Mouse (Mus musculus): ENCODE data around the gene Arl6ip4.

The Arl6ip4 gene

DNA sequence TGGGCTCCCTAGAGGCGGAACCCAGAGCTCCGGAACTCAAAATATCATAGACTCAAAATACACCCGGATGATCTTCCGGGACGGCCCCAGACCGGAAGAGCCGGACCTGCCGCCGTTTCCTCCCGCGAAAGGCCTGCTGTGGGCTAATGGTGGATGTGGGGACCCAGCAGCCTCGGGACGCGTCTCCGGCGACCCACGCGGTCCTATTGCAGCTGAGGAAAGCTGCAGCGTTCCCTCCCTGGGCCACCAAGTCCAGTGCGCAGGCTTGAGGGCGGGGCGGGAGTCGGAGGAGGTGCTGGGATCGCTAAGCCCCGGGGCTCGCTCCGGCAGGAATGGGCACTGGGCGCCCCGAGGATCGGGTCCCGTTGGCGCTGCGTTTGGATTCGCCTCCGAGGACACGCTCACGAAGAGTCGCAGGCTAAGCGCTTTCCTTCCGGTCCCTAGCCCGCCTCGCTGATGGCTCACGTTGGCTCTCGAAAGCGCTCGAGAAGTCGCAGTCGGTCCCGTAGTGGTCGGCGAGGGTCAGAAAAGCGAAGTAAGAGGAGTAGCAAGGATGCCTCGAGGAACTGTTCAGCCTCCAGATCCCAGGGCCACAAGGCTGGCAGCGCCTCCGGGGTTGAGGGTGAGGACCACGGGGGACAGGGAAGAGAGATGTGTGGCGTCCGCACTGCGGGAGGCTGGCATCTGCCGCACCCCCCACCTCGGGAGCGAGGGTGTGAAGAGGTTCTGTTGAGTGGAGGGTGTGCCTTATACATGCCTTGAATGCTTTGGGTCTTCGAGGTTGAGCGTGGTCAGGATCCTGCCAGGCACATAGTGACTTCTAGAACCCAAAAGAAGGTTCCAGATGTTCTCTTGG, at the start of gene Arl6ip4:
TSS of gene Arl6ip4 (plus strand) at position 100 of the 856 bp plus-strand sequence.
- DNase-seq (ENCODE audit: low spot score in 2 of 2), result peak; percentile 80 to 84

DNA sequence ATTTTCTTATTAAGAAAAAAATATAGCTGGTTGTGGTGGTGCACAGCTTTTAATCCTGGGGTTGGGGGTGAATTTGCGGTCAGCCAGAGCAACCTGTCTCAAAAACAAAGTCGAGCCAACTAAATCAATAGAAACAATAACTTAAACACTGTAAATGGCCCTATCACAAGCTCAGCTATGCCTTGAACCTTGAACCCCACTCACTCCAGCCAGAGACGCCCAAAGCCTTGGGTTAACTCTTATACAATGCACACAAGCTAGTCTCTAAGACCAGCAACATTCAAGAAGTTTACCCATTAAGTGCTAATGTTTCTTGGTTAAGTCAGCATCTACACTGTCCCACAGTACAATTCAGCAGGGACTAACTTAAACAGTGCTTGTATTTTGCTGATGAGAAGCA, 46.2 kb upstream of the Arl6ip4 start:
- no peak for DNase-seq (ENCODE audit: low spot score in 2 of 2)

DNA sequence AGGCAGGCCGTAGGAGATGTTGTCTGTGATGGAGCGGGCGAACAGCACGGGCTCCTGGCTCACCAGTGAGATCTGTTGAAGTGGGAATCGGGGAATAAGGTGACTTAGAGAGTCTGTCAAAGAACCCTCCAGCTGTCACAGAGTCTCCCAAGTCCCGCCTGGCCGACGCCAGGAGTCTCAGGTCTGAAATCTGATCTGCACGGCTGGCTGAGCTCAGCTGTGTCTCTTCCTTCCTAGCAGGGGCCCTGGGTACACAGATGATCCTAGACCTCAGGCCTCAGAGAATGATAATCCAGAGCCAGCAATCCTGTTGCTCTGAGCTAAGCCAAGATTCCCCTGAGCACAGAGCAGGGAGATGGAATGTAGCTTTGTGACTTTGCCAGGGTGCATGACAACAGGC, 42.2 kb upstream of the Arl6ip4 start:
- no peak for DNase-seq (ENCODE audit: low spot score in 2 of 2)

DNA sequence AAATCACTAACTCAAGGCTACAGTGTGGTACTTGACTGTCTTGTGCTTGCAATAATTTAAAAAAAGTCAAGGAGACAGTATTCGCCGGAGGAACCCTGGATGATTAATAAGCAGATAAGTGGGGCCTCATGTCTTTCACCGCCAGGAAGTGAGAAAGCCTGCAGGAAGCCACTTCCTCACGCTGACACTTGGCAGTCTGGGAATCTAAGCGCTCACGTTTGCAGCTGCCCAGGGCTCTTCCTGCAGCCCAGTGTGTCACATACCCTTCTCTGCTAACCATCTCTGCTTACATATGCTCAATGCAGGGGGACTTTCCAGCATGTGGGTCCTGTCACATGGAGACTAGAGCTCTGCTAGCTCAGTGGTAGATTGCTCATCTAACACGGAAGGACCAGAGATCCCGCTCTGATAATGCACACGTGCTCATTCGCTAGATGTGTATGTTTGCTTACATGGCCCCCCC, 41.0 kb upstream of the Arl6ip4 start:
- DNase-seq (ENCODE audit: low spot score in 2 of 2), result no peak

DNA sequence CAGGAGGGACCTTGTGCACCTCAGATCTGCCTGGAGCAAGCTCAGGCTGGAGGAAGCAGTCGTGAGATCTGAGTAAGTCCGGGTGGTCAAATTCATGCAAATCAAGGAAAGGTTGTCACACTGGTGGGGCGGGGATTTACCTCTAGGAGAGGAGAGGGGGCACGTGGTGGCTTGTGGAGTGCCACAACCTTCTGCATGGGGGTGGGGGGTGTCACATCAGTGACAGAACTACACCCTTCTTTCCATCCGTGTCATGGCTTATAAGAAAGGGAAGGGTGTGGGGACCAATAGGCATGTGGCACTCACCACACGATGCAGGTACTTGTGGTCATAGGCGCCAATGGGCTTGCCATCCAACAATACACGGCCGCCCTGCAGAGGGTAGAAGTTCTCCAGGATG, 40.2 kb upstream of the Arl6ip4 start:
- DNase-seq (ENCODE audit: low spot score in 2 of 2), result no peak

DNA sequence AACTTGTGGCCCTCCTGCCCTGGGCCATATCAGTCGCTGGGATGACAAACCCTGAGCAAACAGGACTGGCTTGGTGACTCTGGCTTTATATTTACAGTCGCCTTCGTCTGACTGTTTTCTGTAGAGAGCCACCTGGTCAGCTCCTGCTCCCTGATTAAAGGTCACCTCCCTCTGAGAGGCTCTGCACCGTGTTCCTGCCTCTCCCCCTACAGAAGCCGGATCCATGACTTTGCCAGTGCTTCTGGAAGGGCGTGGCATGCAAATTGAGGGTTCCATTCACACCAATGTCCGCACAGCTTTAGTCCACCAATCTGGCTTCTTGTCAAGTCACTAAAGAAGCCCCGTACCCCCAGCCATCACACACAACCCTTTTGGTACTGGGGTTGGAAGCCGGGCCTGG, 39.3 kb upstream of the Arl6ip4 start:
- DNase-seq (ENCODE audit: low spot score in 2 of 2), result no peak

DNA sequence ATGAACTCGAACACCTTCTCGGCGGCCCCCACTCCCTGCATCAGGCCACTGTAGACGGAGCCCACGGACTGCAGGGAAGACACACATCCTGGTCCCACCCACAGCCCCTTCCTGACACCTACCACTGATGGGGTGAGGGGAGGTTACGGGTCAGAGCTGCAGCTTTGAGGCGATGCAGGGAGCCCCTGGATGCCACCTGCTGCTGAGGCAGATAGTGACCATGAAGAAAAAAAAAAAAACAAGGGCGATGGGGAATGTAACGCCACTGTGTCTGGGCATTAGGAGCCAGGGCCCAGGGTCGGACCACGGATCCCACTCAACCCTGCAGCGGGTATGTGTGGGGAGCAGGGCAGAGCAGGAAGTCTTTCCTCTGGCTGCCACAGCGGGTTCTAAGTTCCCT, 38.6 kb upstream of the Arl6ip4 start:
- DNase-seq (ENCODE audit: low spot score in 2 of 2), result no peak

DNA sequence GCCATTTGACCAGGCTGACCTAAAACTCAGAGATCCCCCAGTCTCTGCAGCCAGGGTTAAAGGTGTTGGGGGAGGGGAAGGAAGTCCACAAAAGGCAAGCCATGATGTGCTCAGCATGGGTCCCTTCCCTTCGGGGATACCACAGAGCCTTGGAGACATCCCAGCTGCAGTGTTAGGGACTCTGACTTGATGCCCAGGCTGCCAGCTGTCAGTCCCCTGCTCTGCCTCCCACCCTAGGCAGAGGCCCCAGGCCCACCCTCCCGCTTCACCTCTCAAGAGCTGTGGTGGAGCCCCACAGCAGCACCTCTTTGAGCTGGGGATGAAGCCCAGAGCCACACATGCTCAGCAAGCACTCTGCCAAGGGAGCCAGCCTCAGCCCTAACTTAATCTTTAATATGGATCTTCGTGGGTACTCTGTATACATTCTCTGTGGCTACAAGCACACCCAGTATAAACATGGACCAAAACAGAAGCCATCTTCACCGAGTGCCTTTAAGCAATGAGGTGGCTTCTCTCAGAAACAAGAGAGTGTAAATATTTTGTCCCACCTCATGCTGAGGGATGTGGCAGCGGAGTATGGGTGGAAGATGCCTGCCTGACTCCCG, 37.9 kb upstream of the Arl6ip4 start:
- no peak for DNase-seq (ENCODE audit: low spot score in 2 of 2)

DNA sequence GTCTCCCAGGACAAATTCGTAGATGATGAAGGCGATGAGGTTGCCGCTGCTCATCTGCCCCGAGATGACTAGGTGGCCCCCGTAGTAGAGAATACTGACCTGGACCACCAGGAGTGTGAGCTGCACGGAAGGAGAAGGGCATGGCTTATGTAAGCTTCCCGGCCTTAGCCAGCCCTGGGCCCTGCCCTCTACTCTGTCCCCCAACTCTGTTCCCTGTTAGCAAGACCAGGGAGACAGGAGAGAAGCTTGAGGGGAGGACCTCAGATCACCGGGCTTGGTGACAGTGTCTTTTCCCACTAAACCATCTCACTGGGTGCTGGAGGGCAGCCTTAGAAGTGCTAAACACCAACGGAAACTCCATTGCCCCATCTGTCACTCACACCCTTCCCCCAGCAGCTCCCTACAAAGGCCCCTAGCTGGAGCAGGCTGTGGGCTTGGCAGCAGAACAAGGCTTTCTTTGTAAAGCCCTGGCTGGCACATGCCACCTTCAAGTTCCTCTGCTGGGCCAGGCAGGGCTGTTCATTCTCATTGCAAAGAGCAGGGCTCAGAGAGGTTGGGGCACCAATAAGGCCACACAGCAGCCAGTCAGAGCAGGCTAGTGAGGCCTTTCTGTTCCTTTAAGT, 37.0 kb upstream of the Arl6ip4 start:
- DNase-seq (ENCODE audit: low spot score in 2 of 2), result peak; percentile 65 to 75

DNA sequence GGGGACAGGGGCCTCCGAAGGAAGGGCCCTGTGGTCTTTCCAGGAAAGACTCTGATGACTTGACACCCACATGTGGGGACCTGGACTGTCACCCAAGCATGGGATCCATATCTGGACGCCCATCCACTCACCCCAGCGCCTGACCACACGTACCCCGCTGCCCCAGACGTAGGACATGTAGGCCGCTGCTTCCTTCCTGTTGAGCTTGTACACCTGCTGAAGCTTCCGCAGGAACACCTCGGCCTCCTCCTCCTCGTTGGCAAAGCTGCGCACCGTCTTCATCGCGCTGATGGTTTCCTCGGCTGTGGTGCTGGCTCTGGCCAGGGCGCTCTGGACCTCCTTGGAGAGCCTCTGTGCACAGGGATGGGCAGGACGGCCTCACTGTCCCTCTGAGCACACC, 36.0 kb upstream of the Arl6ip4 start:
- no peak for DNase-seq (ENCODE audit: low spot score in 2 of 2)

DNA sequence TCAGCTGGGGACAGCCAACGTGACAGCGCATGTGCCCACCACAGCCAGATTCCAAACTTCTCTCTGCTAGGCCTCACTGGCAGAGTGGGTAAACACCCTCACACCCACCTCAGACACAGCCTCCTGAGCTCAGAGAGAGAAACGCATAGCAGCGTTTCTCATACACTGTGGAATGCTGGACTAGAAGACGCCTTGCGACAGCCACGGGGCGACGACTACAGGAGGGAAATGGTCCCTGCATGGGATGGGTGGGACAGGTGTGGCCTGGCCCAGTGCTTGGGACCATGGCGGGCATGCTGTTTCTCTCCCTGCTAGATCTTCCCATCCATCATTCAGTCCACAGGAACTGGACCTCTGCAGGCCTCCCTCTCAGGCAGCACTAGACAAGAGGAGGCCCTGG, 33.4 kb upstream of the Arl6ip4 start:
- no peak for DNase-seq (ENCODE audit: low spot score in 2 of 2)

DNA sequence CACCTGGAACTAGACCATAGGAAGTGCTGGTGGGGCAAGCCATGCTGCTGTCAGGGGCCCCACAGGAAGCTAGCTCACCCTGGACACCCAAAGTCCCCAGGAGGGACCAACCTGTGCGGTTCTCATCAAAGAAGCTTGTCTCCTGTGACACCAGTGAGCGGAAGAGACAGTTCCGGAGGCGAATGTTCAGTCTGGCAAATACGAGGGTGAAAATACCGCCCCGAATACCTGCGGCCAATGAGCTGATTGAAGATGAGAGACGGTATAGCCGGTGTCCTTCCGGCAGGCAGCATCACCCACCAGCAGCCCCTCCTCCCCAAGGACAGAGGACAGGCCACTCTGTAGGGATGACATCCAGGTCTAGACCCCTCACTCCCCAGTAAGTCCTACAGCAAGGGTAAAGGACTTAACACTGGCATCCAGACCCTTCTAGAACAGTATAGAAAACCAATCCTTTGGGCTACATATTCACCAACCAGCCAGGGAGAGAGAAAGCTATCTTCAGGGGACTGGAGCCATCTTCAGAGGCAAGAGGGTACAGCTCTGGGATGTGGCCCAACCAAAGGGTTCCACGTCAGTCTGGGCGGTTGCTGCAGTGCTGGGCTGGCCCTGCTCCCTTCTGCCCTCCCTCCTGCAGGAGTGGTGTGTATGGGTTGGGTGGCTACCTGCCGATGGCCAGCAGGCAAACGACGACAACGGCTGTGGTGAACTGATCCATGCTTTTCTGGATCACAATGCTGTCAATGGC, 32.8 kb upstream of the Arl6ip4 start:
- DNase-seq (ENCODE audit: low spot score in 2 of 2), result no peak

DNA sequence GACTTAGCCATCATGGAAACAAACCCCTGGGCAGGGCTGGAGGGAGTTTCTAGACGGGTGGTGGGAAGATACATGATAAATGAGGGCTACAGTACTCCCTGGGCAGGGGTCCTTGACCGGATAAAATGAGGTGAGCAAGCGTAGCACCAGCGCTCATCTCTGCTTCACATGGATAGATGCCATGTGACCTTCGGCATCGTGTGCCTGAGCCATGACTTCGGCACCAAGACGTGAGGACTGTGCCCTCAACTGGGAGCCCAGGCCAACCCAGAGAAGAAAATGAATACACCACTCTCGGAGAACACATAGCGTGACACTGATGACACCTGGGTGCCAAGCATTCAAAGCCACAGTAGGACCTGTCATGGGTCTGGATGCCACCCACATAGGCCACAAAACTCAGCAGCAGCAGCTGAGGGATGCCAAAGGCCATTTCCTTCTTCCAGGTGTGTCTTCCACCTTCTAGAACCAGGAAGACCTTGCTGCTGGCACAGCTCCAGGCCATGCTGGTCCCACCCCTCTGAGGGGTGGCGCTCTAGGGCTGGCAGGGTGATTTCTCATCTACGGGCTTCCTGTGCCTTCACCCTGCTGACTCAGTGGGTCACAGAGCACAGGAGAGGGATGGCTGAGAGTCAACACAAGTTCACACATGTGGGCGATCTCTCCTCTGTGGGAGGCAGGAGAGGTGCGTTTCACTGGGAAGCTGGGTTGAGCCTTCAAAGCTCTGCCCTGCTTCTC, 31.9 kb upstream of the Arl6ip4 start:
- no peak for DNase-seq (ENCODE audit: low spot score in 2 of 2)

DNA sequence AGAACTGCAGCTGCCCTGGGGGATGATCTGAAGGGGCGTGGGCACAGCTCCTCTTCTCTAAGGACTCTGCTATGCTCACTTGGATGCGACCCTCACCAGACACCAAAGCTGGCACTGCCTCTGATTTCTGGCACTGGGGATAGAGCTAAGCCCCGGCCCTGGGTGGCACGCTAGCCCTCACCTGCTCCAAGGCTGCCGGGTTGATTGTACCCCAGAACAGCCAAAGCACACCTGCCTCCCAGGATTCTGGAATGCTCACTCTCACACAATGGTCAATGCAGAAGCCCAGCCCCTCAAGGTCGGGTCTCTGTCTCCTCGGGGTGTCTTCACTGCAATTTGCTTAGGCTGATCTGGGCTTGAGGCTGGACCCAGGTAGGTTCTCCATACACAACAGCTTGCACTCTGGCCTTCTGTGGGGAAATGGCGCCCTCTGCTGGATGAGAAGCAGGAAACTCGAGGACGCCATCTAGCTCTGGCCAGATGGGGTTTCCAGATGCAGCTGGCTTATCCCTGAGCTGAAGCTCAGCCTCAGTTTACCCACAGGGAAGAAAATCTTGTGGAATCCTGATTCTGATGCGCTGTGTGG, 31.2 kb upstream of the Arl6ip4 start:
- peak; percentile 83 to 87 for DNase-seq (ENCODE audit: low spot score in 2 of 2)

DNA sequence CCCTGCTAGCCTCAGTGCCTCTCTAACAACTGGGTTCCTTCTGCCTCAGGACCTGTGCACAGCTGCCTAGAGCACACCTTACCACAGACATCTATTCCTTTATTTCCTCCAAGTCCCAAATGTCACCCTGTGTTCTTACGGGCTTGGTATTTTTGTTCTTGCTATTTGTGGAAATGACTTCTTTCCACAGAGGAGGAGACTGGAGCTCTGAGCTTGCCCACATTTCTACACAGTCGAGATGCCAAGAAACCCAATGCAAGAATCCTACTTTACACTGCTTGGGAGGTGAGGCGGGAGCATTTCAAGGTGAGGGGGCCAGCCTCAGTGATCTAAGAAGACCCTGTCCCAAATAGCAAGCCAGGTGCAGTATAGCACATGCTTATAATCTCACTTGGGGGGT, 30.4 kb upstream of the Arl6ip4 start:
- peak in 1 of 2 experiments; percentile 53 for DNase-seq (ENCODE audit: low spot score in 2 of 2)

DNA sequence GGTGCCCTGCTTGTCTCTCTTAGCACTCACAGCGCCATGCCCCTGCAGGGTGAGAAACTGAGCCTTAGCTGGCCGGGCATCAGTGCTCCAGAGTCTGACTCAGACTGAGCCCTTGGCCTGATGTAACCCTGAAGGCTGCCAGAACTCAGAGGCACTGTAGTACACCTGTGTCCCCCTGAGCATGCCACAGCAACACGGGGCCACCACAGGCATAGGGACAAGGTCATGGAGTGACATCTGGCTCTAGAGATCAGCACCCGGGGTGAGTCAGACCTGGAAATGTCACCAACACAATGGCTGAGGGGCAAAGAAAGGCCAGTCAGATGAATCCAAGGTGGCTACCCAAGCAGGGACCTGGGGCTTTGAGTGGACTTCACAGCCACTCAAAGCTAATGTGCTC, 29.0 kb upstream of the Arl6ip4 start:
- no peak for DNase-seq (ENCODE audit: low spot score in 2 of 2)

DNA sequence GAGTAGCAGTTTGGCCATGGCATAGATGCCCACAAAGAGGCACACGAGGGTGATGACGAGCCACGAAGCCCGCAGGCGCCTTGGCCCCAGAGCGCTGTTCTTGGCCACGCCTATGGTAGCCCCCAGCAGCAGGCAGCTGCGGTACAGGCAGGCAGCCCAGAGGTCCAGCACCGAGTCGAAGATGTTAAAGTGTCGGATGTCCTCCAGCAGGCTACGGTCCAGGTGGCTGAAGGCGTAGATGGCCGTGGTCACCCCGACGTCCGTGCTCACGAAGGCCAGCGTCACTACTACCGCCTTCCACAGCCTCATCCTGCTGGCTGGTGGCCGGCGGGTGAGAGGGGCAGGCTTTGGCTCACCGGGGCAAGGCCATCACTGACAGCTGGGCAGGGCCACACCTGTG, 26.0 kb upstream of the Arl6ip4 start:
- no peak for DNase-seq (ENCODE audit: low spot score in 2 of 2)

DNA sequence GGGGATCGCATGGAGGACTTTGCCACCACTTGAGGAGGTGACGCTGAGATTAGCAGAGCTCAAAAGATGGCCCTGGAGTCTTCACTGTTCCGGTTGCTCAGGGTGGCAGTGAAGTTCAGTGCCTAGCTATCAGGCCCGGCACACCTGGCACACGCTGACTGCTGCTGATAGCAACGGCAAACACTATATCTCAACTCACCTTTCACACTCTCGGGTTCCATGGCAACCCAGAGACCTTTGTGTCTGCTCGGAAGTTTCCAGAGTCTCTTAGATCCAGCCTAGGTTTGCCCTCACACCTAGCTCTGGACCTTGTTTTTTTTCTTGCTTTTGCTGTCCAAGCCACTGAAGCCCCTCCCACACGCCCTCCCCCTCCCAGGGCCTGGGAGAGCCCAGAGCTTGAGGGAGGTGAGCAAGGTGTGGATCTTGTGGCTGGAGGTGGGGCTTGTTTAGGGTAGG, 23.9 kb upstream of the Arl6ip4 start:
- no peak for DNase-seq (ENCODE audit: low spot score in 2 of 2)

DNA sequence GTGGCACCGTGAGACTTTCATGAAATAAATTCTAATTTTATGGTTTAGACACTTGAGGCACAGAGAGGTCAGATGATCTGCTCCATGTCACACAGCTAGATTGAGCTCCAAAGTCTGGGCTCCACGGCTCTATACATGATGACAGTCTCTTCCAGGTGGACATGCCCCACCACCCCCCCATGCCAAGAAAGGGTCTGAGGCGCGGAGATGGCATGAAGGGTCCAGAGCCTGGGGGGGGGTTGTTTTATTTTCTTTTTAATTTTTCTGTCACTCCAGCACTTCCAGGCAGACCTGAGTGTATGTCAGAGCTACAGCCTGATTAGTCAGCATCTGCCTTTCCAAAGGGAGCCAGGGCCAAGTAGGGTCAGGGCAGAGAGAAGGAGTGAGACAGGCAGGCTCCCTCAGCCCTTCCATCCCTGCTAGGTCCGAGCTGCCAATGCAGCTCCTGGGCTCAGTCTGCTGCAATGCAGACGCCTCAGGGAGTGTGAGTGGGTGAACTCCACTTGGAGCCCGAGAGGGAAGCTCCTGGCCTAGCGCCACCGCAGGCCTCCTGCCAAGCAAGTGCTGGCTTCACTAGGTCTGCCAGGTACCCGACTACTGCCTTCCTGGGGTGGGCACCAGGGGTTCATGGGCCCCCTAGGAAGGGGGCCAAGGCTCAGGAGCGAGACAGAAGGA, 22.6 kb upstream of the Arl6ip4 start:
- DNase-seq (ENCODE audit: low spot score in 2 of 2), result peak; percentile 84 to 89

DNA sequence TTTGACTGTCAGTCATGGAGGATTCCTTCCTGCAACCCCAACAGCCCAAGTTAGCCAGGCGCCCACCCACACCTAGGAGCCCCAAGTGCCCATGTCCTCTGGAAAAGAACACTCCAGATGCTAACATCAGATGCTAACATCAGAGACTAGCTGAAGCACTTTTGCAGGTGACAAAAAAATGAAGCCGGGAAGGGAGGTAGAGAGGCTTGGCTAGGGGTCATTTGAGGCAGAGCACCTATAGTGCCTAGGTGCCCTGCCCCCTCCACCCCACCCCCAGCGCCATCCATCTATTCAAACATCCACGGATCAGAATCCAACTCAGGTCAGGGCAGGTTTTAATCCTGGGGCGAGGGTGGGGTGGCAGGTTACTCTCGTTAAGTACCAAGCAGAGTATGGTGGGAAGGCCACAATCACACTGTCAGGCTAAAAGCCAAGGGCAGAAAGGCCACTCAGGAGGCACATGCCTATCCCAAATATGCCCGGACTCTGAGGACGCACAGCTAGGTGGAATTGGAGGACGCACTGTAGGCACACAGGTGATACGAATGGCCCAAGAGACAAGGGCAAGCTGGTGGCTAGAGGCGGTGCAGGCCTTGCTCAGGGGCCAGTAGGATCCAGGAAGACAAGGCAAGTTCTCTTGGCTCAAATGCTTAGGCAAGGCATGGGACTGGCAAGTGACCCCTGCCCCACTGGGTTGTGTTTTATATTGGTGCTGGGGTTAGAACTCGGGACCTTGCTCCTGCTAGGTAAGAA, 21.9 kb upstream of the Arl6ip4 start:
- no peak for DNase-seq (ENCODE audit: low spot score in 2 of 2)
